ENCODE assay signal across 8 mouse cellular contexts in genomic region chr13:43364985-43365824, GRCm38 (mm10). TPM values are rescaled to one million over a fixed set of nuclear protein-coding genes. Genes with fewer than 3 reads are reported as not detected.
DNase-seq lines count a peak whose midpoint lies in the region; ATAC-seq and TF ChIP-seq lines count a peak whose summit lies in the region.

Gene Sirt5 (plus strand): TSS chr13:43365496.

- no peaks in the 10 kb centered on the region for H3K36me3 ChIP-seq in hindbrain, postnatal 0 days (ENCODE audit: insufficient read depth, low read length)

- intact Hi-C loops in left cerebral cortex, adult 2 months (cut with DNase I) = no loop called here

- DNase-seq in T-cell, adult 2 months (ENCODE audit: low spot score) = peak; percentile 91
- DNase-seq in cerebellum, postnatal 36 days = peak; percentile 92 to 93
- DNase-seq in gastrocnemius, adult 18-20 months (ENCODE audit: low spot score) = peak; percentile 86
- DNase-seq in hindbrain, postnatal 0 days (ENCODE audit: low spot score) = peak; percentile 93
- peak; percentile 83 to 84 for DNase-seq in left cerebral cortex, adult 2 months (ENCODE audit: extremely low spot score in 1 of 2, low spot score in 2 of 2)
- peak; percentile 80 to 84 for DNase-seq in right cerebral cortex, adult 2 months (ENCODE audit: low spot score in 2 of 2)
- DNase-seq in urinary bladder, postnatal 14 days (ENCODE audit: low spot score) = peak; percentile 88

- peak; percentile 87 for TF ChIP-seq CTCF in hindbrain, postnatal 0 days (IDR thresholded peaks at IDR 0.05; ENCODE audit: low read depth)
- TF ChIP-seq CTCF in left cerebral cortex, adult 2 months (IDR thresholded peaks at IDR 0.05) = peak; percentile 92

- peak within 1 kb of the TSS; percentile 52 for H3K27ac ChIP-seq in hindbrain, postnatal 0 days
- H3K27ac ChIP-seq in left cerebral cortex, adult 2 months = peak within 1 kb of the TSS; percentile 68

- H3K27me3 ChIP-seq in hindbrain, postnatal 0 days (ENCODE audit: insufficient read depth, low read length) = no peaks in the 10 kb centered on the region

- WGBS in hindbrain, postnatal 0 days = 14% methylated on average over 42 of the region's 42 CpGs

- no peaks in the 10 kb centered on the region for H3K9me3 ChIP-seq in hindbrain, postnatal 0 days (ENCODE audit: low read length)

- peak; percentile 97 for ATAC-seq in hindbrain, postnatal 0 days
- ATAC-seq in megakaryocyte, adult 5-6 weeks (ENCODE audit: poor library complexity, severe bottlenecking) = peak; percentile 100

- peak within 1 kb of the TSS; percentile 45 for H3K4me3 ChIP-seq in hindbrain, postnatal 0 days (ENCODE audit: low read length)
- peak within 1 kb of the TSS; percentile 56 for H3K4me3 ChIP-seq in left cerebral cortex, adult 2 months

- peak within 1 kb of the TSS; percentile 75 for H3K4me2 ChIP-seq in hindbrain, postnatal 0 days (ENCODE audit: low read depth, low read length)

- peak within 1 kb of the TSS; percentile 58 for H3K9ac ChIP-seq in hindbrain, postnatal 0 days (replicated peaks; ENCODE audit: low read length)

- no peaks in the 10 kb centered on the region for H3K4me1 ChIP-seq in hindbrain, postnatal 0 days (ENCODE audit: insufficient read depth, low read length)

RNA-seq across cellular contexts. Expression of gene Sirt5, which starts in this region (rescaled TPM):
- total RNA-seq in gastrocnemius, adult 18-20 months (2021) = 10 to 100 TPM; 17.1 to 22.1 TPM
- 15.7 and 25.2 TPM in 2 replicates for total RNA-seq in hindbrain, postnatal 0 days (2014; rRNA removed)
- 22.9 and 23.7 TPM in 2 replicates for polyA plus RNA-seq in hindbrain, postnatal 0 days (2015; fragmentation: Nextera tagmentation; extraction: Ambion mirVana)
- total RNA-seq in left cerebral cortex, adult 2 months (2021) = 10 to 100 TPM; 14.5 to 20.1 TPM
- total RNA-seq in megakaryocyte, adult 5-6 weeks (2015) = 1.2 and 2.3 TPM in 2 replicates
- 0.92 and 2.5 TPM in 2 replicates for total RNA-seq in megakaryocyte, adult 5-6 weeks (2017)

Comparison
In these comparisons a context has a peak if more than half of its experiments do, and no peak if none do; other contexts are left out.
1. Peak in every context shown above with its lines: DNase-seq, ATAC-seq, H3K4me3 ChIP-seq and H3K27ac ChIP-seq.